Mouse (Mus musculus) E14TG2a.4 (cell line): ENCODE data around the gene Dyrk1a.
A peak's percentile ranks its signal among the peaks of the same experiment; 100 is the strongest.

ENCODE experiments used
- H3K27me3 ChIP-seq: 2 replicates; pipeline ENCODE4 v1.6.1; 2014; ENCODE audit warnings: low read length, control low read depth; ENCODE audit not compliant: insufficient read depth
- H3K36me3 ChIP-seq: 2 replicates; pipeline ENCODE4 v1.6.1; 2014; ENCODE audit warnings: low read length, control low read depth; ENCODE audit not compliant: insufficient read depth
- H3K4me1 ChIP-seq: replicated peaks from 2 replicates; pipeline ENCODE4 v1.6.1; 2014; ENCODE audit warnings: low read depth, low read length, control low read depth
- H3K4me3 ChIP-seq: replicated peaks from 2 replicates; pipeline ENCODE4 v1.5.1; 2014; ENCODE audit warnings: mild to moderate bottlenecking, low read length
- H3K9me3 ChIP-seq: 2 replicates; pipeline ENCODE4 v1.6.1; 2014; ENCODE audit warnings: low read length, control low read depth
- CTCF ChIP-seq: conservative IDR thresholded peaks from 2 replicates; pipeline ENCODE4 v1.5.1; 2014; ENCODE audit warnings: low read length
- NANOG ChIP-seq: IDR thresholded peaks from 2 replicates; pipeline ENCODE4 v1.6.1; 2014; ENCODE audit warnings: borderline replicate concordance, low read length, mixed read lengths
- POU5F1 ChIP-seq: IDR thresholded peaks from 2 replicates; pipeline ENCODE4 v1.6.1; 2014; ENCODE audit warnings: low read length, borderline replicate concordance

Gene Dyrk1a

DNA sequence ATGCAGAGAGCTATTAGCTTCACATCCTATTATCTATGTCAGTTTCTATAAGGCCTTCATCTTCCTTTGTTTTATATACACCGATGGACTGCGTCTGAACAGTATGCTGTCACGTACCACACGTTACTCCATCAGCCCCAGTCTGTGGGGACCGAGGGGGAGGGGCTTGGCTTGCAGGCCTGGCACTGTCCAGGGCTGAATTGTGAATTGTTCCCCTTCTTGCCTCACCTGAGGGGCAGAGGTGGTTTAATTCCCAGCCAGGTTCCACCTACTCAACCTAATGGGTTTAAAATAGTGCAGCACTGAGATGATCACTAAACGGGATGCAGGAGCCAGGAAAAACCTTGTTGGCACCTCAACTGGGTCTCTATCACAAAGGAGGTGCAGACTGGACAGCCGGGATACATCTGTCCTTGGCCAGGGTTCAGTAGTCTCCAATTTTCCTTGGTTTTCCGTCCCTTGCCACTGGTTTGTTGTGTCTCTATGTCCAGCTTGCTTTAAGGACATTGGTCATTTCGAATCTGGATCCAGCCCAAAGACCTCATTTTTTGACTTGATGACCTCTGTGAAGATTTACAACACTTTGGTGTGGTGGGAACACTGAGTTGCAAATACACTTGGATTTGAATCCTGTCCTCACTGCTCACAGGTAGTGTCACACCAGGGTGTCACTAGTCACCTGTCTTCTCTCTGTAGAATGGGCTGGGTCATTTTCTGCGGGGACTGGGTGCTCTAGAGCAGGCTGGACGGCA is 2.8 kb upstream of the Dyrk1a start:
- Histone ChIP-seq H3K4me3 (no peak overlapping the region), H3K27me3 (peaks cover 13% of the 10 kb centered on the region), H3K4me1 (peaks cover 20% of the 10 kb centered on the region), H3K36me3 (0 out of 2 replicates have a peak, but pooled peaks cover under 1% of the 10 kb centered on the region), H3K9me3 (no peaks in the 10 kb centered on the region)
- TF ChIP-seq POU5F1 (no peak), CTCF (no peak), NANOG (no peak)

DNA sequence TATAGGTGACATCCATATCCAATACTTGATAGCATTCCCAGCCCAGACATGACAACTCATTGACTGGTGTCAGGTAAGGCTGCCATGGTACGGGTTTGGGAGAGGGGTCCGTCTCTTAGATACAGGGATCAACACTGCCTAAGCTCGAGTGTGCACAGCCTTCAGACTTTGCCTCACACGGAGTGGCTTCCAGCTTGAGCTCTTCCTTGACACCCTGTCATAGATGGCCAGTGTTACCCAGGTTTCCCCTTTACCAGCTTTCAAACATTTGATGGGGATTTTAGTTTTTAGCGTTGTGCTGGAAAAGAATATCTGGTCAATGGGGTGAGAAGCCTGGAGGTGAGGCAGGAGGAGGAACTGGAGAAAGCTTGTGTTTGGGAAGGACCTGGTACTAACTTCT is 2.1 kb upstream of the Dyrk1a start:
- Histone ChIP-seq H3K36me3 (0 out of 2 replicates have a peak, but pooled peaks cover 6% of the 10 kb centered on the region), H3K27me3 (peaks cover 13% of the 10 kb centered on the region), H3K9me3 (no peaks in the 10 kb centered on the region), H3K4me3 (no peak overlapping the region), H3K4me1 (peaks cover 26% of the 10 kb centered on the region)
- TF ChIP-seq CTCF: no peak
- no peak for TF ChIP-seq NANOG
- no peak for TF ChIP-seq POU5F1

DNA sequence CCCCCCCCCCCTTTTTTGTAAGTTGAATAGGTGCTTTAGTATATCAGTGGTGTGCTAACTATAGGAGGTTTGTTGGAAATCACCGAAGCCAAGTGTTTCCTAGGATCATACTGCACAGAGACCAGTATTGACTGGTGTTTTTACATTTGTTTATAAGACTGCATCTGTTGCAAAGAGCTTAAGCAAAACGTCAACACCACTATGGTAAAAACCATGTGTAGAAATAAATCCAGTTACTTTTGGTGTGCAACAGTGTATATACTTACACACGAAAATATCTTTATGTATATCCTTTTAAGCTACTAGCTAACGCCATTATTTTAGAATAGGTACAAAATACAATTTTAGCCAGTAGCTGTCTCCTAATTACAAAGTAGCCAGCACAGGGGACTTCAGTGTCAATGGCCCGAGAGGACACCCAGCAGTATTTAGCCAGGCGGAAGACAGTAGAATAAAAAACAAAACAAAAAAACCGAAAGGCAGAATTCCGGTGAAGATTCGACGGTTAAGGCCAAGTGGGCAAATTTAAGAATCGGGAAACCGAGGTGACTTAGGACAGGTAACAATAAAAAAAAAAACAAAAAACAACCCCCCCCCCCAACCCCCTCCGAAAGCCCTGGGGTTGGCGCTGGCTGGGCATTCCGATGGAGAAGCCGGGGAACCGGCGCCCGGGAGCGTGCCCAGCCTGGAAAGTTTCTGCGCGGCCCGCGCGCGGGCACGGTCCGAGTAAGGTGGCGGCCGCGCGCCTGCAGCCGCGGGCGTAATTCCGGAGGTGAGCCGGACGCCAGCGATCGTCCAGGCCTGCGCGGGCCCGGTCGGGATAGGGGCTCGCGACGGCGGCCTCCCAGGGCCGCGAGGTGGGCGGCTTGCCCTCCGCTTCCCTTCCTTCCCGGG is 1.2 kb upstream of the Dyrk1a start:
- no peak for TF ChIP-seq POU5F1
- no peak for TF ChIP-seq CTCF
- TF ChIP-seq NANOG: no peak
- peaks cover 9% of the 10 kb centered on the region for H3K27me3 ChIP-seq
- H3K9me3 ChIP-seq: no peaks in the 10 kb centered on the region
- peaks cover 33% of the 10 kb centered on the region for H3K4me1 ChIP-seq
- peak overlapping the region; percentile 94 for H3K4me3 ChIP-seq
- 0 out of 2 replicates have a peak, but pooled peaks cover 6% of the 10 kb centered on the region for H3K36me3 ChIP-seq

DNA sequence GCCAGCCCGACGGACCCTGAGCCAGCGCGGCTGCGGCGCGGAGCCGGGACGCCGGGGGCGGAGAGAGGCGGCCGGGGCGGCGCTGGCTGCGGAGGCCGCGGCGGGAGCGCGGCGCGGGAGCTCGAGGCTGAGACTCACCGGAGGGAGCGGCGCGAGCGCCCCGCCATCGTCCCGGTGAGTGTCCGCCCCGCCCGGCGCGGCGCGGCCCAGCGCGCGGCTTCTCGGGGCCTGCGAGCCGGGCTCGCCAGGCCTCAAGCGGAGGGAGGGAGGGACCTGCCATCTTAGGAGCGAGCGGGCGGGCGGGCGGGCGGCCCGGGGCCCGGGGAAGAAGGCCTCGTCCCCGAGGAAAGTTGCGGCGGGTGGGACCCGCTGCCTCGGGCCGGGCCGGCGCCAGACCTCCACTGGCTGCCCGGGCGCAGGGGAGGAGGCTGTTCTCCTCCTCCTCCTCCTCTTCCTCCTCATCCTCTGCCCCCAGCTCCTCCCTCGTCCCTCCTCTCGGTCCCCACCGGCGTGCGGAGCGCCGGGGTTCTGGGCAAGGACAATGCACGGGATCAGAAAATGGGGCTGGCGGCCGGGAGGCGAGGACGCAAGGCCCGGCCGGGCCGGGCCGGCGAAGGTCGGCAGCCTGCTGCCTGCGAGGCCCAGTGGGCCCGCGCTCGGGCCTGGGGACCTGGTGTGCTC is 691 bp downstream of the Dyrk1a start:
- TF ChIP-seq POU5F1: no peak
- no peak for TF ChIP-seq CTCF
- TF ChIP-seq NANOG: no peak

DNA sequence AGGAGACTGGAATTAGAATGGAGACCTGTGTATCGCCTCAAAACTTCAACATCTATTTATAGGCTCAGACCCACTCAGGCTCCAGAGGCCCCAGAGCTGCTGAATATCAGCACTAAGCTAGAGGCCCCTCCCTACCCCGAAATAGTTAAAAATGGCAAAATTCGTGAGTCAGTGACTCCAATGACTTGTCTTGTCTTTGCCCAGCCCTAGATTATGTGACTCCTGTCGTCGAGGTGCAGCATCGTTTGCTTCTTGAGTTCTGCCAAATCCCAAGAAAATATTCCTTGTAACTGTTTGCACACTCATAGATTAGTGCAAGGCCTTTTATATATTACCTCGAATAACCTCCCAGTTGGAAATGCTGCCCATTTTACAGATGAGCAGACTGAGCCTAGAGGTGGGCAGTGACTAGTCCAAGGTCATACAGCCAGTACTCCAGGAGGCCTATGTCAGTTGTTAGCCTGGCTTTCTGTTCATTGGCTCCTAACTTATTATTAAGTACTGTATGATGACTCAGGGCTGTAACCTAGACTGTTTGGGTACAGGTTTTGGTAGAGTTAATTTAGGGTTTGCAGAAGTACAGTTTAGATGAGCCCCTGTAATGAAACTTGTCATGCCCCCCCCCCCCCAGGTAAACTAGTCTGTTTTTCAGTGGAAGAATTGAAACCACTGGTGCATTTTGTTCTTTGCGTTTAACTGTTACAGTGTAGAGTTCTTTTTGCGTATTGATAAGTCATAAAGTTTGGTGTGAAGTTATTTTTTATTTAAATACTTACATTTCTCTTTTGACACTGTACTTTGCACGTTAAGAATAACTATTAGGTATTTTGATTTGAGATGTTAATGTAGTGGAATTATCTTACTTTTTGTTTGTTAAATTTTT is 1.5 kb downstream of the Dyrk1a start:
- Histone ChIP-seq H3K27me3 (no peaks in the 10 kb centered on the region), H3K4me1 (peaks cover 53% of the 10 kb centered on the region), H3K36me3 (peaks cover 15% of the 10 kb centered on the region; the same call in 1 of the 2 replicates), H3K4me3 (peak overlapping the region; percentile 94), H3K9me3 (no peaks in the 10 kb centered on the region)
- TF ChIP-seq NANOG (no peak), POU5F1 (no peak), CTCF (no peak)

More for the DNA sequence above, 691 bp downstream of the Dyrk1a start:
- H3K27me3 ChIP-seq: no peaks in the 10 kb centered on the region
- H3K4me3 ChIP-seq: peak overlapping the region; percentile 94
- no peaks in the 10 kb centered on the region for H3K9me3 ChIP-seq
- peaks cover 6% of the 10 kb centered on the region; the same call in 1 of the 2 replicates for H3K36me3 ChIP-seq
- peaks cover 48% of the 10 kb centered on the region for H3K4me1 ChIP-seq

DNA sequence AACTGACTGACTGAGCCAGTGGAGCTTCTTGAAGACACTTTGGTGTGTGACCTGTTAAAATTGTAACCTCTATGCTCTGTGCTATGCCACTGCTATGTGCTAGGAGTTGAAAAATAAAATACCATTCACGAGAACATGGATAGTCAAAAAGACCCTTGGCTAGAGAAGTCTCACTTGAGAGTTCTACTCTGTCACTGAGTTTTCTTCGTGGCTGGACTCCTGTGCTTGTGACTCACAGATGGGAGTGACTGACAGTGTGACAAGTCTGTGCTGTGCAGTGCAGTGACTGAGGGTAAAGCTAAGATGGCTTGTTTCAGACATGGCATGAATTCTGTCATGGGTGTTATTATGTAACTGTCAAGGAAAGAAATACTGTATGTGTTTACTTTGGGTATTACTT is 2.6 kb downstream of the Dyrk1a start:
- no peaks in the 10 kb centered on the region for H3K27me3 ChIP-seq
- H3K36me3 ChIP-seq: peaks cover 20% of the 10 kb centered on the region; the same call in 1 of the 2 replicates
- TF ChIP-seq NANOG (no peak), POU5F1 (no peak), CTCF (no peak)
- no peaks in the 10 kb centered on the region for H3K9me3 ChIP-seq
- no peak overlapping the region for H3K4me3 ChIP-seq
- peaks cover 64% of the 10 kb centered on the region for H3K4me1 ChIP-seq

DNA sequence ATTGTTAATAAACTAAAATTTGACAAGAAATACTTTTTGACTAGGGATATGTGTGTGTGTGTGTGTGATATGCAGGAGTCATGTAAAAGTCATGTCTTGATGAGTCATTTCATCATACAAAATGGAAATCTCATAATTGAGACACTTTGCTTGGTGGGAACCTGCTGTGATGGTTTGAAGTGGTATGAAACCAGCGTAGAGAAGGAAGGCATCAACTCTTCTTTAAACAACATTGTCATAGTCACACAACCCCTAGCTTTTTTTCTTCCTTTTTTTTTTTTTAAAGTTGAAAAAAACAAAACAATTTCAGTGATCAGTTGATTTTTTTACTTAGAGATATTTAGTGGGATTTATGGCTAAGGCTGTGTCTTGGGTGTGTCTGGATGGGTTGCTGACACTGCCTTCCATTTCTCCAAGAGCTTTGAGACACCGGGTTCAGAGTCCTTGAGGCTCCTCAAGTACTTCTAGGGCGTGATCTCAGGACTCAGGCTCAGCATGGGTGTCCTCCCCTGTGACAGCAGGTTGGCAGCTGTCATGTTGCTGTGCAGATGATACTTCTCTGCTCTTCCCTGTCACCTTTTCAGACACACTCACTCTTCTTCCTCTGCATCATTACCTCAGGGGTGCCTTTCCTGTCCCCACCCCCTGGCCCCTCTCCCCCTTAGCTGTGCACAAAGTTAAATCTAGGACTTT is 4.4 kb downstream of the Dyrk1a start:
- TF ChIP-seq POU5F1: no peak
- TF ChIP-seq NANOG: no peak
- TF ChIP-seq CTCF: no peak

More for the DNA sequence above, 4.4 kb downstream of the Dyrk1a start:
- no peak overlapping the region for H3K4me3 ChIP-seq
- peaks cover 20% of the 10 kb centered on the region; the same call in 1 of the 2 replicates for H3K36me3 ChIP-seq
- H3K9me3 ChIP-seq: no peaks in the 10 kb centered on the region
- no peaks in the 10 kb centered on the region for H3K27me3 ChIP-seq
- peaks cover 72% of the 10 kb centered on the region for H3K4me1 ChIP-seq
